Mouse (Mus musculus) right cerebral cortex, adult 18-20 months (tissue): ENCODE results near the gene Gm5662.
"Not testable (repeated sequence)": the region's sequence is repeated elsewhere in the genome, so short reads cannot be mapped to it uniquely, and the experiment has no call there.

Experiments
- DNase-seq: peaks from one replicate; pipeline ENCODE4 v3.0.0; 2022; ENCODE audit warnings: mixed read lengths

Gm5662 gene

DNA sequence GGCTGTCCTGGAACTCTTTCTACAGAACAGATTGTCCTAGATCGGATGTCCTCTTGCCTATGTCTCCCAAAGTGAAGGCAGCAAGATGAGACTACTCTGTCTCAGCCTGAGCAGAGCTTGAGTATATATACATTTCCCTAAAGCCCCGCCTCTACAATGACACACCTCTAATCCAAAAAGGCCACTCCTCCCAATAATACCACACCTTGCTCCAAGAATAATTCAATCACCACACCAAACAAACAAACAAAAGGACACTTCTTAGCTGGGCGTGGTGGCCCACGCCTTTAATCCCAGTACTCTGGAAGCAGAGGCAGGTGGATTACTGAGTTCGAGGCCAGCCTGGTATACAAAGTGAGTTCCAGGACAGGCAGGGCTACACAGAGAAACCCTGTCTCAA, at the start of gene Gm5662:
TSS of gene Gm5662 (minus strand) at position 101 of the 400 bp plus-strand sequence.
- not testable (repeated sequence) for DNase-seq

DNA sequence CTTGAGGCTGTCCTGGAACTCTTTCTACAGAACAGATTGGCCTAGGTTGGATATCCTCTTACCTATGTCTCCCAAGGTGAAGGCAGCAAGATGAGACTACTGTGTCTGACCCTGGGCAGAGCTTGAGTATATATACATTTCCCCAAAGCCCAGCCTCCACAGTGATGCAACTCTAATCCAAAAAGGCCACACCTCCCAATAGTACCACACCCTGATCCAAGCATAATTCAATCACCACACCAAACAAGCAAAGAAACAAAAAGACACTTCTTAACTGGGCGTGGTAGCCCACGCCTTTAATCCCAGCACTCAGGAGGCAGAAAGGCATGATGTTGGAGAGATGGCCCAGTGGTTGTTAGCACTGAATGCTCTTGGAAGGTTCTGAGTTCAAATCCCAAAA, 49.6 kb upstream of the Gm5662 start, which contains the start of gene Gm5039:
TSS of gene Gm5039 (minus strand) at position 101 of the 400 bp plus-strand sequence.
- not testable (repeated sequence) for DNase-seq

DNA sequence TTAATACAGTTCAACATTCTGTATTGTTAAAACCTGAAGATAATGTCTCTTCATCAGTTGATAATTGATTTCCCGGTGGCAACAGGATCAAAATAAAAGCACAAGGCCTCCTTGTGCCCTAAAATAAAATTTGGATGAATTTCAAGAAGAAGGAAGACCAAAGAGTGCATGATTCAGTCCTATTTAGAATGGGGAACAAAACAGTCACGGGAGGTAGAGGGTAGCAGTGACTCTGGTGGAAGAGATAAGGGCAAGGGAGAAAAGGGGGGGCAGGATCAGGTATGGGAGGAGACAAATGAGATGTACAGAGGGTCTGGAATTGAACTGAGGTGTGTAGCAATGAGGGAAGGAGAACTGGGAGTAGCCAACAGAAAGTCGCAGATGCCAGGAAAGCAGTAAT, 40.3 kb upstream of the Gm5662 start:
- DNase-seq: no peak

DNA sequence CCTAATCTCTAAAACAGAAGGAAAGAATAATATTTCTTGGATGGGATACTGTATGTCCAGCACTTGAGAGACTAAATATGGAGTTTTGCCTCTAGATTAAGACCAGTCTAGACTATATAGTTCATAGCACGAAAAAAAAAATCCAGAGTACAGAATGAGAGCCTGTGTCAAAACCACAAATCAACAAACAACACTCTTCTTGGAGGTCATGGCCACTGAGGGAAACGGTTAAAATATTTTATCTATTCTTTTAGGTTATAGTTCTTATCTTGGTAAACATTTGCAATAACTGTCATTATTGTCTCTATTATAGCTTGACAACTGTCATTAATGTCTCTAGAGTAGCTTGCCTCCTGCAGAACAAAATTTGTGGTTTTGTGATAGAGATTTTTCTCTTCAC, 22.9 kb upstream of the Gm5662 start:
- DNase-seq: not testable (repeated sequence)

DNA sequence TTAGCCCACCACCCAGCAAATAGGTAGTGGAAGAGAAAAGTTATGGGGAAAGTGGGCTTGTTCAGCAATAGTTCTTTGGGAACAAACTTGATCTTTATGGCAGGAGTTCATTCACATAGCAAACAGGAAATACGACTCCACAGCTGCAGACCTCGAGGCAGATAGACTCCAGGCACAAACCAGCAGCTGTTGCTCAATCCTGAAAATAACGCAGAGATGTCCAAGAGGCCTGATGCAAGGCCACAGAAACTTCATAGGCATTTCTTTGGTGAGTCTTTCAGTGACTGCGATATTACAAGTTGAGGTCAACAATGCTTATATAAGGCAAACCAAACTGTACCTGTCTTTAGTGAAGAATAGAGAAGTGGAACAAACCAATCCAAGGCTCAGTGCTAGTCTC, 18.8 kb upstream of the Gm5662 start:
- not testable (repeated sequence) for DNase-seq

DNA sequence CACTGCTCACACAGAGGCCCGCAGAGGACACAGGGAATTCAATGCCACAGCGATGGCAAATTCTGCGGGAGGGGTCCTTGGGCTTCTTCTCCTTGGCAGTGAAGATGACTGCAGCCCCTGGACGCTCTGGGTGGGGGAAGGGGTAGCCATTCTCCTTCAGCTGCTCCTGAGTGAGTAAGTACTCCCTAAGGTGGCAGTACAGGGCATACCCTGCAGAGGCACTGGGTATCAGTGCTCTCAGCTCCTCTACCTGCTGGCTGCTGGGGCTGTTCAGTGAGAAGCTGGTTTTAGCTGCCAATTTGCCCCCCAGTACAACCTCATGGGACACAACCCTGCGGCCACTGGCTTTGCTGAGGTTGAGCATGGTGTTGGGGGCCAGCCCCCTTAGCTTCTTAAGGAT, 10.9 kb upstream of the Gm5662 start:
- not testable (repeated sequence) for DNase-seq

DNA sequence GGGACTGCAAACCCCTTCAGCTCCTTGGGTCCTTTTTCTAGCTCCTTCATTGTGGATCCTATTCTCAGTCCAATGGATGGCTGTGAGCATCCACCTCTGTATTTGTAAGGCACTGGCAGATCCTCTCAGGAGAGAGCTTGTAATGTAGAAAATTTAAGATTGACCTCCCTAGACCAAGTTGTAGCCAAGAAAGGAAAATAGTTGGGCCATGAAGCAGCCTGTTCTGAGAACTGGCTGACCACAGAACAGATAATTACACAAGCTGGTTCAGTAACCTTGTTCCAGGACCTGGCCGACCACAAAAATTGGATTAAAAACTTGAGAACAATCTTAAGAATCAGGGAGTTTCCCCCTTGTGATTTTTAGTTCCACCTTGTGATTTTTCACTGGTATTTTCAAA, 17.1 kb downstream of the Gm5662 start:
- no peak for DNase-seq

DNA sequence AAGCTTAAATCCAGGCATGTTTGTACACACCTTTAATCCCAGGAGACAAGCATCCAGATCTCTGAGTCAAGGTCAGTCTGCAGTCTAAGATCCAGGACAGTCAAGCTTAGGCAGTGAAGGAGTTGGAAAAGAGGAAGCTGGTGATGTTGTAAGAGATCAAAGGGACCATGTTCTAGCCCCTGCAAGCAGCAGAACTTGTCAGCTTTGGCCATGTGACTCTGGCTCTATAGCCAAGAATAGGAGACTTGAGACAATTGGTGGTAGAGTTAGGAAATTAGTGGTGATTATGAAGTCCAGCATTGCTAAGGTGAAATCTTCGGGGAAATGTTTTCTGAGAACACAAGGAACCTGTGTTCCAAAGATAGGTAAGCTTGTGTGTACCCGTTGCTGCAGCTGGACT, 18.4 kb downstream of the Gm5662 start:
- DNase-seq: not testable (repeated sequence)

DNA sequence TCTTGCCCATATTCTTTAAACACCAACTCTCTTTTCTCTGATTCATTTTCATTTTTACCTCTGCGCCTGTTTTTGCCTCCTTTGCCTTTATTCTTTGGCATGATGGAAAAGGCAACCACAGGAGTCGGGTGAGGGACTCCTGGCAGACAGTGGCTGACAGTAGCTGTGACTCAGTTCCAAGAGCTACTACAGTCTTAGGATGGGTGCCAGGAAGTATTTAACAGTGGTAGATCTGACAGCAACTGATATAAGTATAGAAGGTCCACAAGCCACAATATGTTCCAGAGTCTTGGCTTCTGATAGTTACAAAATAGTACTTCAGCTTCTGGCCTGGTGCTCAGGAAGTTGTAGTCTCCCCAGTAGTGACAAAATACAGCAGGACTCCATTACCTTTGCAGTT, 24.3 kb downstream of the Gm5662 start, which contains the start of gene Gm8332:
TSS of gene Gm8332 (minus strand) at position 101 of the 400 bp plus-strand sequence.
- DNase-seq: not testable (repeated sequence)

DNA sequence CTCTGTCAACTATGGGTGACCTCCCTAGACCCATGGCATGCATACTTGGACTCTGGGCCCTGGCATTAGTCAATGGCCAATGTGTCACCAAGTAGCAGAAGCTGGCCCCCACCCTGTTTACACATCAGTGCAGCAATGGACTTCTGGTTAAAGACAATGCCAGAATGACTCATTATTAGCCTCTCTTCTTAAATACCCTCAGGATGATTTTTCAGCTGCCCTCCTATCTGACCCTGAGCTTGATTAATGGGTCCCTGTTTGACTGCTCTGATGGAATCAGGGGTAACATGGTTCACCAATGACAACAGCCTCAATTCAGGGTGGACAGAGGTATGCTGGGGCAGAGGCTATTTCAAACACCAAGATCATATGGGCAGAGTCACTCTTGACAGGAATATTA, 28.5 kb downstream of the Gm5662 start:
- DNase-seq: not testable (repeated sequence)

DNA sequence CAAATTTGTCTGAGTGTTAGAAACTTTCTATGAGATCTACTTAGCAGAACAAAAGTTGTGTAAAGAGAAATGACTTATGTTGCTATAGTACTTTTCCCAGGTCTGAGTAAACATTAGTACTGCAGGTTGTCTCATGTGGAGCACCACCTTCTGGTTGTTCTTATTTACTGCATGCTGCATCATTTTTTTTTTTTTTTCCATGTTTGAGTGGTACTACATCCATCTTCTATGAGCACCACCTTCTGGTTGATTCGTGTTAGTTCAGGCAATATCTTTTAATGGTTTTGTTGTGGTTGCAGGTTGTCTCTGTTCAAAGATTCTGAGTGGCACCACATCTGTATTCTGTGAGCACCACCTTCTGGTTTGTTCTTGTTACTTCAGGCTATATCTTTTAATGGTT, 31.4 kb downstream of the Gm5662 start:
- DNase-seq: not testable (repeated sequence)
